Mouse (Mus musculus) stomach, embryonic 14.5 days (tissue): ENCODE data around the gene B3gnt6. TPM values are rescaled to one million over a fixed set of nuclear protein-coding genes. Genes with fewer than 3 reads are reported as not detected.

Experiments
- polyA plus RNA-seq: library from polyadenylated mRNA; unstranded; fragments of >200 nt; fragmentation: Nextera tagmentation; extraction: Ambion mirVana; gene quantifications from 2 replicates; pipeline ENCODE4 v1.2.1, GENCODE M21; 2014

The B3gnt6 gene
- polyA plus RNA-seq, 1 experiment from 2014 or later, result 0.10 TPM

Other genes with a start within 250 kb of the B3gnt6 start
- gene Myo7a, start 80.0 kb downstream of the B3gnt6 start, polyA plus RNA-seq, result 10.1 and 12.7 TPM in 2 replicates
- 0.33 TPM in 1 of 2 replicates, not detected in the other for gene Omp, start 54.0 kb downstream of the B3gnt6 start, polyA plus RNA-seq
- 5.9 and 7.2 TPM in 2 replicates for gene Capn5, start 21.2 kb downstream of the B3gnt6 start, polyA plus RNA-seq
- 22.9 and 25.6 TPM in 2 replicates for gene Acer3, start 121.7 kb upstream of the B3gnt6 start, polyA plus RNA-seq
- 18.4 and 19.1 TPM in 2 replicates for gene Tsku, start 161.8 kb upstream of the B3gnt6 start, polyA plus RNA-seq
- gene Gucy2d, start 240.9 kb upstream of the B3gnt6 start, polyA plus RNA-seq, result not detected in 2 replicates